11 mouse cellular contexts compared by ENCODE assay signal in the genomic region with DNA sequence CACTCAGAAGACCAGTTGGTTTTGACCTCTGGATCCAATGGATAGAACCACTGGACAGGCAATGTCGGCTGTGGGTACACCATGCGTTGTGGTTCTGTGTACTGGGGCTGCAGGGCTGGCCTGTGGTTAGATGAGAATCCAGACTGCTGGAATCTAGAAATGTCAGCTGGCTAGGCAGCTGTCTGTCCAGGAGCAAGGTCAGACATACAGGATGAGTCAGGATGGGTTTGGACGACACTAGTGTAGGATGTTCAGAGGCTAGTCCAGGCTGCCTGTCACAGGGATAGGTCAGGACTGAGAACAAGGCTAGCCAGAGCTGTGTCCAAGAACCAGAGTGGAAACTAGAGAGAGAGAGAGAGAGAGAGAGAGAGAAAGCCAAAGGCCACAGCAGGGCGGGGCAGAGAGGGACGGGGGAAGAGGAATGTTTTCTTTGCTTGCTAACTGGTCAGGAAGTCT. TPM values are rescaled to one million over a fixed set of nuclear protein-coding genes. Genes with fewer than 3 reads are reported as not detected.
DNase-seq lines count a peak whose midpoint lies in the region; ATAC-seq lines count a peak whose summit lies in the region.
"Had no signal": no experiment of that assay in that cellular context is flagged by ENCODE, and none has a peak within 500 bp of the region (broad histone marks: within the 10 kb centered on the region; RNA-seq: fewer than 3 reads in every experiment).

No protein-coding gene starts in this region.

- ATAC-seq in heart, embryonic 12.5 days (ENCODE audit: insufficient number of reproducible peaks, low FRiP score) = peak; percentile 68
- ATAC-seq in intestine, embryonic 15.5 days = 0 out of 2 replicates have a peak, but pooled peaks have one; percentile 45

- H3K36me3 ChIP-seq in heart, embryonic 12.5 days = no peaks in the 10 kb centered on the region
- no peaks in the 10 kb centered on the region for H3K36me3 ChIP-seq in intestine, embryonic 15.5 days
- H3K36me3 ChIP-seq: limb, embryonic 13.5 days; neural tube, embryonic 13.5 days had no signal

- no peaks in the 10 kb centered on the region for H3K9me3 ChIP-seq in heart, embryonic 12.5 days (replicated peaks)
- H3K9me3 ChIP-seq in intestine, embryonic 15.5 days = no peaks in the 10 kb centered on the region
- H3K9me3 ChIP-seq: limb, embryonic 13.5 days; neural tube, embryonic 13.5 days had no signal

- peaks cover 15% of the 10 kb centered on the region for H3K4me1 ChIP-seq in heart, embryonic 12.5 days (replicated peaks)
- H3K4me1 ChIP-seq in intestine, embryonic 15.5 days (replicated peaks) = peaks cover 7% of the 10 kb centered on the region
- H3K4me1 ChIP-seq: neural tube, embryonic 13.5 days had no signal

- H3K27ac ChIP-seq in heart, embryonic 12.5 days (ENCODE audit: poor library complexity, severe bottlenecking) = peak overlapping the region; percentile 10; the same call in 1 of the 2 replicates
- H3K27ac ChIP-seq in intestine, embryonic 15.5 days = no peak overlapping the region
- H3K27ac ChIP-seq: layer of hippocampus, adult 2 months; limb, embryonic 13.5 days; neural tube, embryonic 13.5 days had no signal

- H3K9ac ChIP-seq in heart, embryonic 12.5 days = no peak overlapping the region
- H3K9ac ChIP-seq in intestine, embryonic 15.5 days = no peak overlapping the region
- H3K9ac ChIP-seq: limb, embryonic 13.5 days; neural tube, embryonic 13.5 days had no signal

- DNase-seq in heart, adult 8-10 months (ENCODE audit: low spot score) = no peak
- peak; percentile 11 for DNase-seq in urinary bladder, postnatal 14 days (ENCODE audit: low spot score)
- no peak for DNase-seq in urinary bladder, postnatal 4 days (ENCODE audit: low spot score in 2 of 2)
- no peak for DNase-seq in testis, postnatal 10 days (ENCODE audit: low spot score)
- DNase-seq in T-cell, adult 2 months (ENCODE audit: low spot score) = no peak
- DNase-seq: thymus, postnatal 14 days had no signal

- H3K4me2 ChIP-seq in heart, embryonic 12.5 days = no peak overlapping the region
- H3K4me2 ChIP-seq in intestine, embryonic 15.5 days (replicated peaks) = no peak overlapping the region
- H3K4me2 ChIP-seq: limb, embryonic 13.5 days; neural tube, embryonic 13.5 days had no signal

- WGBS in heart, embryonic 12.5 days = 58% methylated on average over 5 of the region's 5 CpGs
- 64% methylated on average over 5 of the region's 5 CpGs for WGBS in intestine, embryonic 15.5 days

- no peaks in the 10 kb centered on the region for H3K27me3 ChIP-seq in heart, embryonic 12.5 days (replicated peaks)
- H3K27me3 ChIP-seq in intestine, embryonic 15.5 days (replicated peaks) = no peaks in the 10 kb centered on the region
- H3K27me3 ChIP-seq: limb, embryonic 13.5 days; neural tube, embryonic 13.5 days had no signal

- H3K4me3 ChIP-seq in heart, embryonic 12.5 days = no peak overlapping the region
- H3K4me3 ChIP-seq in intestine, embryonic 15.5 days (replicated peaks) = no peak overlapping the region
- H3K4me3 ChIP-seq: layer of hippocampus, adult 2 months; limb, embryonic 13.5 days; neural tube, embryonic 13.5 days had no signal

RNA-seq across cellular contexts. Expression of a gene that starts 40.8 kb away (rescaled TPM):
- polyA plus RNA-seq in heart, embryonic 12.5 days (2016; fragmentation: Nextera tagmentation; extraction: Ambion mirVana) = 36.4 and 38.3 TPM in 2 replicates
- total RNA-seq in heart, adult 8-10 months (2022) = 10 to 100 TPM; 11.1 to 15.7 (median 13.5) TPM
- 32.1 and 32.3 TPM in 2 replicates for polyA plus RNA-seq in intestine, embryonic 15.5 days (2015; fragmentation: Nextera tagmentation; extraction: Ambion mirVana)
